Mouse (Mus musculus) A20 (cell line): ENCODE measurements around the gene Dpep2nb.
"Not testable (repeated sequence)": the region's sequence is repeated elsewhere in the genome, so short reads cannot be mapped to it uniquely, and the experiment has no call there.

ENCODE experiments used
- DNase-seq: peaks from one replicate; pipeline ENCODE4 v3.0.0-alpha.2; 2011; ENCODE audit warnings: low read depth, low spot score

Dpep2nb gene

DNA sequence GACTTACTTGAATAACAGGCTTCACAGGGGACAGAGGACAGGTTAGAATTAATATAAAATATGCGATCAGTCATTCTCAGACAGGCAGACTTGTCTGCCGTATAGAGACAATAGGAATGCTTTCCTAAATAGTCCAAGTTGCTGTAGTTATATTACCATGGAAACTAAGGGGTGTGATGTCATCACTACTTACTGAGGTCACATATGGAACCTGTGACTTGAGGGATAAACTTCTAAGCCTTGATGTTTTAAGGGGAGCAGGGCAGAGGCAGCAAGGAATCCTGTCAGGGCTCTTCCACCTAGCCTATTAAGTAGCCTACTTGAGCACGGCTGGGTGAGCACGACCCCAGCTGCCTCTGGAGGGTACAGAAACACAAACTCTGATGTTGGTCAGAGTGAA is at the start of gene Dpep2nb:
Gene Dpep2nb, minus strand, starts transcription at position 101 of the 400 bp plus-strand sequence.
- no peak for DNase-seq

DNA sequence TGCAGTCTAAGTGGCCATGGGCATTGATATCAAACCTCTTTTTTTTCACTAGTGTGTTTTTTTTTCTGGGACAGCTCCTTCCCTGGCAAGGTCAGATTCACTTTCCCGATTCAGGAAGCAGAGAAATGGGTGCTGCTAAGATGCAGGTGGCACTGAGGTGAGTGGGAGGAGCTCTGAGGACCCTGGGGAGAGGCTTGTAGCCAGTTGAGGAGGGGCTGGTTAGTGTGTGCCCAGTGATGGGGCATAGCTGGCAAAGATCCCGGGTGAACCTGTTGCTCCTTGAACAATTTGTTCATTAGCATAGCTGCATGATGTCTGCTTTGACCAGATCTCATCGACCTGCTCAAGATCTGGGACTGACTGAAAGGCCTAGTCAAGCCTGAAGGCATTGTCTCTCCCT is 49.3 kb upstream of the Dpep2nb start:
- peak; percentile 61 for DNase-seq

DNA sequence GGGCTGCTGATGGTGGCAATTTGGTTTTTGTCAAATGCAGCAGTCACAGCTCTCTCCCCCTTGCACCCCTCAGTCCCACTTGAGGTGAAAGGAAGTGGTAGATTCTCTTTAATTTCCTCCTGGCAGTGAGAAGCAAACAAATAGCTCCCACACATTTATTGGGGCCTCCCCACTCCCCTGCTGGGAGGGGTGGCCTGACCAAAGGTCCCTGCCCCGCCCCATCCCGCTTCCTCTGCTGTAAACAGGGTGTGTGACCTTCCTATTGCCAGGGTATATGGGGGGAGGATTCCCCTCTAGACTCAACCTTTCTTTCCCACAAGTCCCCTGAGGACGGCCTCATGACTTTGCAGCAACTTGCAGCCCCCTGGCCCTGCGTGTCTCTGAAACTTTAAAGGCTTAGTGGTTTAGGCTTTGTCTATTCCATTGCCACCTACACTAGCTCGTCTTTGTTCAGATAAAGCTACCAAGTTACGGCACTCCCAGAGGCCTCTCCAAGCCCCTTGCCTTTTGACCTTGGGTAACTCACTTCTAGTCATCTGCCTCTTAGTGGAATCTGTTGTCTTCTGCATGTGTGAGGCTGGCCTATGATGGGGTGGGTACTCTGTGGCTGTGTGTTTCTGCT is 48.5 kb upstream of the Dpep2nb start:
- DNase-seq: peak; percentile 92

DNA sequence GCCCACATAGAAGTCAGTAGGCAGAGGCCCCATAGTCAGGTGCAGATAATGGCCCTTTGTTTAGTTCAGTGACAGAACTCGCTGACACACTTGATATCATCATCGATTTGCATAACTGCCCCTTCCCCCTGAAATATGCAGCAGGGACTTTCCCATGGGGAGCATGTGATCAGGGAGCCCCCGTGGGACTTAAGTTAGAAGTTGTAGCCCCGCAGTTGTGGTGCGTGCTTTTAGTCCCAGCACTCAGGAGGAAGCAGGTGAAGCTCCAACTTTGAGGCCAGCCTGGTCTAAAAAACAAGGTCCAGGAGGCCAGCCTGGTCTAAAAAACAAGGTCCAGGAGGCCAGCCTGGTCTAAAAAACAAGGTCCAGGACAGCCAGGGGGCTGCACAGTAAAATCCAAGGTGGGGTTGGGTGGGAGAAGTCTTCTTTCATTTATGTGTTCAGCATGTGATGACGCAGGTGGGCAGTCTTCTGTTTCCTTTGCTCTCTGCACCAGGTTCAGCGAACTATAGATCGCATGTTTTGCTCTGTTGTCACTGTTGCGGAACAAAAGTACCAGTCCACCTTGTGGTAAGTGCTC is 46.8 kb upstream of the Dpep2nb start:
- DNase-seq: peak; percentile 94

DNA sequence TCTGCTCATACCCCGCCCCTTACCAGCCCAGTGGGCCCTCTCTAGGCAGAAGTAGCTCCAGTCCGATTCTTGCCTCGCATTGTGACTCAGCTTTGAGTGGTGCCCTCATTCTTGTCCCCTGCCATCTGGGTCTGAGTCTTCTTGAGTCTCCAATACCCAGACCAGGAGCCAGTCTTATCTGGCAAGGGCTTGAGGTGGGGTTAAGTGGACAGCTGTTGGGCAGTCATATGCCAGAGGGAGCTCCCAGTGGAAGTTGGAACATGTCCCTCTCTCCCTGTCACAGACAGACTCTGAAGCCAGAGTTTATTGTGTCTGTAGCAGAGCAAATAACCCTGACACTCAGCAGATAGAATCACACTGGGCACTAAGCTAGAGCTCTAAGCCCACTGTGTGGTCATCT is 45.3 kb upstream of the Dpep2nb start:
- peak; percentile 42 for DNase-seq

DNA sequence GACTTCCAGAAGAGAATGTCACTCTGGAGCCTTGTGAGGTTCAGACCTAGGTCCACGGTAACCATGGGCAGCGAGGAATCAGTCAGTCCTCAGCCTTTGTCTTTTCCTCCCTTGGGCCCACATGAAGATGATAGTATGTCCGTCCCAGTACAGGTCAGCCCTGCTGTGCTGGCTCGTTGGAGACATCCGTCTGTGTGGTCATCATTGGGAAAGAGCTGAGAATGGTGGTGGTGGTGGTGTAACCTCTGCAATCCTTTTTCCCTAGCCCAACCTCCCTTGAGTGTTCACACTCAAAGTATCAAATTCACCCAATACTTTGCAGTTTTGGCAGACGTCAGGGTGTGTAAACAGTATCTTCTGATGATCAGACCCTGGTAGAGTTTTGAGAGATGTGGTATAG is 44.1 kb upstream of the Dpep2nb start:
- no peak for DNase-seq

DNA sequence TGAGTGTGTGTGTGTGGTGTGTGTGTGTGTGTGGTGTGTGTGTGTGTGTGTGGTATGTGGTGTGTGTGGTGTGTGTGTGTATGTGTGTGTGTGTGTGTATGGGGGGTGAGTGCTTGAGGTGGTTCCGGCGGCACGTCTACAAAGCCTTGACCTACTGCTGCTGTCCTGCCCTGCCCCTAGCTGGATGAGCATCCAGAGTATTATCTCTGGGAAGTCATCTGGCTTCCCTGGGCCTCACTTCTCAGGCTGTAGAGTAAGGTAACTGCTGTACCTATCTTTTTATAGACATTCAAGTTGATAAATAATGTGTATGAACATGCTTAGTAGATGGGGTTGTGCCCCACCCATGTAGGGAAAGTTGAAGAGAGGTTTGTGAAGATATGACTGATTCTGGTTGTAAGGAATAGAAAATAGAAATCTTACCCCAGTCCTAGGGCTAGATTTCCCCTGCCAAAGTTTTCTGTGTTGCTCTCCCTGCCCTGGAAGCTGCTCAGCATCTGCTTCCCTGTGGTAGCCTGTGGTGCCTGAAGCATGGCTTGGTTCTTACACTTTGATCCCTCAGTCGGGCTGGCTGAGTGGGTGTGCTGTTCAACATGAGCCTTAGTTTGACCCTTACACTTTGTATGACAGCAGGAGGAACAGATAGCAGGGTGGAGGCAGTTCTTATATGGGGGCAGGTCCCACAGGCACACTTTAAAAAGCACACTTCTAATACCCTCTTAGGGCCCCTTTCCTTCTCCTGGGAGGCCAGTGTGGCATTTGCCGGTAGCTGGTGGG is 42.3 kb upstream of the Dpep2nb start:
- no peak for DNase-seq

DNA sequence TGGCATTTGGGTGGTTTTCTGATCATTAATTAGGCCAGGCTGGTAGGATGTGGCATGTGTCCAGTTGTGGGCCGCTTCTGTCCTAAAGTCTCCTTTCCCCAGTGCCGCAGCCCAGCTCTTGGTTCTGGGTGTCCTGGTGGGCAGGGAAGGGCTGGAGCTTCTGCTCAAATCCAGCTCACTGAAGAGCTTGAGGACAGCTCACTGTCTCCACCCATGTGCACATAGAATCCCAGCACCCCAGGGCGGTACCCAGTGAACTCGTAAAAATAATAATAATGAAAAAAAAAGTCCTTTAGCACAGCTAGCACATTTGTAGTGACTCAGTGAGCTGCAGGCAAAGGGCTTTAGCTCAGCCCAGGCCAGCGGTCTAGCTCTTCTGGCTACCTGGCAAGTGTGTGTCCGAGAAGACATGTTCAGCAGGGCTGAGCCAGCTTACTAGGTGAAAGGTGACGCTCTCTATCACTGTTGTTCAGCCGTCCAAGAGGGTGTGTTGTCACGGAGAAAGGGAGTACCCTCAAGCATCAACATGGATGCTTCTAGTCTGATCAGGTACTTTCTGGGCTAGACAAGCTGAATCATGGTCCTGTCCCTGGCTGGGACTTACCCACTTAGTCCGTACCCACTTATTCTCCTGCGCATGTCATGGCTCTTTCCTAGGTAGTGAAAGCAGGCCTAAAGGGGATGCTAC is 41.2 kb upstream of the Dpep2nb start:
- DNase-seq: no peak

DNA sequence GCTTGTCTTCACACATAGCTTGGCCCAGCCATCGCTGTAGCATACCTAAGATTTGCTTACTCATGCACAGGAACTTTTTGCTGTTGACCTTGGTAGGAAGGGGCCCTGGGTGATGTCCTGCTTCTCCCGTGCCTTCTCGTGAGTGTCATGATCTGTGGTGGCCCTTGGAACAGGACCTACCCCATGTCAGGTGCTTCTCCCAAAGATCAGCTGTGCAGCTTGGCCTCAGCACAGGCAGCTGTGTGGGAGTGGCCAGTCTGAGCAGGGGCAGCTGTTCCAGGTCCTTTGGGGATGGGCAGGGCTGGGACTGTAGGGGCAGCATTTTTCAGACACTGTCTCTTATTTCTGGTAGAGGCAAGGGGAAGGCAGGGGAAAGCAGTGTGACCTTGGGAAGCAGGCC is 38.4 kb upstream of the Dpep2nb start:
- no peak for DNase-seq

DNA sequence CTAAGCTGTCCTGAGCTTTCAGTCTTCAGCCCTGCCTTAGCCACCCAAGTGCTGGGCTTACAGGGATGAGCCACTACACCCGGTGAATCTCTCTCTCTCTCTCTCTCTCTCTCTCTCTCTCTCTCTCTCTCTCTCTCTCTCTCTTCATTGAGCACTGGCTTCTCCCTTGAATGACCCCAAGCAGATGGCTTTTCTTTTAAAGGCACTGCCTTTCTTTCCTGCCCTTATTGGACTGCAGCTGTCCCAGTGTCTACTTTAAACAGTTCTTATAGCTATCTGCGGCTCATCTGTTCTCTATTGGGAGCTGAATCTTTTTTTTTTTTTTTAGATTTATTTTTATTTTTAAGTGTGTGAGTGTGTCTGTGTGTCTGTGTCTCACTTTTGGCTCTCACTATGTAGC is 37.3 kb upstream of the Dpep2nb start:
- no peak for DNase-seq

DNA sequence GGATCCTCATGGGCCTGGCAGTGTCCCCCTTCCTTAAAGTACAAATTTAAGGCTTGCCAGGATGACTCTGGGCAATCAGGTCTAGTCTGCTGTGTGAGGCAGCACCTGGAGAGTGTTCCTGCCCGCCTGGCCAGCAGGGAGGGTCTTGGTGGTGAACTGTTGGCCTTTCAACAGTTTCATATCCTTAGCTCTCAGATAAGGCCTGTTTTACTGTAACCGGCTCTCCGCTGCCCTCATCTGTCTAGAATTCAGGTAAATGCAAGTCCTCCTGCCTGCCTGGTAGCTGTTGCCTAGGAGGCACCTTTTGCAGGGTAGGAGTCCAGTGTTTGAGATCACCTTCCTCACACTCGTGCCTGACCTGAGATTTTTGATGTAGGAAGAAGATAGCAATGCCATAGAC is 34.4 kb upstream of the Dpep2nb start:
- peak; percentile 36 for DNase-seq

DNA sequence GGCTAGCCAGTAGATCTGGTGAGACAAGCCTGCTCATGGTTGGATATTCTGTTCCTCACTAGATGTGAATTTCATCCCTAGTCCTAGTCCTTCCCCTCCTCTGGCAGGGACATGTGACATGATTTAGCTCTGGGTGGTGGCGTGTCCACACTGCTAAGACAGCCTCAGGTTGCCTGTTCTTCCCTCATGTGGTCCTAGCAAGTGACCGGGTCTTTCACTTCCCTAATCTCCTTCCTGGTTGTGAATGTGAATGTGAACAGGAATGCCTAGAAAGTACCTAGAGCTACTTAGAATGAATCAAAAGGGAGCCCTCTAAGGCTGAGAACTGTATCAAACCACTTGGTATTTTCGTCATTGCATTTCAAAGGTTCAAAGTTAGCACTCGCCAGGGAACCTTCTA is 33.8 kb upstream of the Dpep2nb start:
- DNase-seq: peak; percentile 44

DNA sequence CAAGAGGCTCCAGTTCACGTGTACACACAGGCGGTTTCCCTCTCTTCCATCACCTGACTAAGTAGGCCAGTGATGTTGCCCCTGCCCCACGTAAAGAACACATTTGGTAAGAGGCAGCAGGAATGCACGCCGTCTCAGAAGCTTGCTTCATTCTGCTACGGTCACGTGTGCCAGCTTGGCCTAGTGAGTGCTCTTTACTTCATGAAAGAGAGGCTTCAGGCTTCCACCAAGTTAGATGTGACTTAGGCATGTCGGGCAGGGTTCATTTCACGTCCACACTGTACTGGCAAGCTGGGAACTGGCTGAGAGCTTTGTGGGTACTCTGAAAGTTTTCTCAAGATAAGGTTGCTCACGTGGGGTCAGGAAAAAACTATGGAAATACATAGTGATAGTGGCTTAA is 32.9 kb upstream of the Dpep2nb start:
- no peak for DNase-seq

DNA sequence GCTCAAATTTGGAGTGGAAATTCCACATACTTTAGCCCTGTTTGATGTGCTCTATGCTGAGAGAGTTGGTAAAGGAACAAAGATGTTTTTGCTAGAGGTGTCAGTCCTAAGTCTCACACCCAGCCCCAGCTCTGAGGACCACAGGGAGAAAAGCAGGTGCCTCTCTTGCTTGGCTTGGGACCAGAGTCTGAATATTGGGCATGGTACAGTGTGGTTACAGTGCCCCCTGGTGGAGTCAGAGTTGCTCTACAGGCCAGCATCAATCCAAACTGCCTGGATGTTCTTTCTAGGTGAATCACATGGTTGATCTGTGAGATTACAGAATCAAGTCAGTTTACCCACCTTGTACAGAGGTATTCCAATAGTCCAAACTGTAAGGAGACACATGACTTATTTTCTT is 16.7 kb upstream of the Dpep2nb start:
- peak; percentile 77 for DNase-seq

DNA sequence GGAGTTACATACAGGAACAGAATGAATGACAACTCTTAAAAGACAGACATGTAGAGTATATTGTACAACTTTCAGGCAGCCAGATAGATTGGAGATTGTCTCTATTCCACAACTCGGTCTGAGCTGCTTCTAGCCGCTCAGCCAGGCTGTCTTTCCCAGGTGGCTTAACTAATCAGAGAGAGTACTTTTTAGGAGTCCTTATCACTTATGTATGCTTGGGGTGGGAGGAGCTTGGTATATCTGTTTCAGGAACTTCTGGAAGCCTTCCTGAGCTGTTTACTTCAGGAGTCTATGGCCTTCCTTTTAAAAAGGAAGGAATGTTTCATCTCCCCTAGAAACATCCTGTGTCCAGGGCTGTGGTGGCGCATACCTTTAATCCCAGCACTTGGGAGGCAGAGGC is 12.3 kb upstream of the Dpep2nb start:
- no peak for DNase-seq

DNA sequence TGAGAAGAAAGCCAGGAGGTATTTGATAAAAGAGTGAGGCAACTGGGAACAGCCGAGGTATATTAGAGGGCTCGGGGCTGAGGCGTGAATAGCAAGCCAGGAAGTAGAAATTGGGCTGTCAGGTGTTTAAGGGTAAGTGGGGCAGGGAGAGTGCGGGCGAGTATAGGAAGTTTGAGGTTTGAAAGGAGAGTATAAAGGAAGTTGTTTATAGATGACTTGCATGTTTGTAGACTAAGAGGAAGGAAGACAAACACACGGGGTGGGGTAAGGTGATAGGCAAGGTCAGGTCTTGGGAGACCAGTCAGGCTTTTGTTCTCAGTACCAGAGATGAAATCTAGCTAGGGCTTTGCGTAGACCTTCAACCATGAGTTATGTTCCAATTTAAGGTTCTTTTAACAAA is 11.4 kb upstream of the Dpep2nb start:
- DNase-seq: no peak

DNA sequence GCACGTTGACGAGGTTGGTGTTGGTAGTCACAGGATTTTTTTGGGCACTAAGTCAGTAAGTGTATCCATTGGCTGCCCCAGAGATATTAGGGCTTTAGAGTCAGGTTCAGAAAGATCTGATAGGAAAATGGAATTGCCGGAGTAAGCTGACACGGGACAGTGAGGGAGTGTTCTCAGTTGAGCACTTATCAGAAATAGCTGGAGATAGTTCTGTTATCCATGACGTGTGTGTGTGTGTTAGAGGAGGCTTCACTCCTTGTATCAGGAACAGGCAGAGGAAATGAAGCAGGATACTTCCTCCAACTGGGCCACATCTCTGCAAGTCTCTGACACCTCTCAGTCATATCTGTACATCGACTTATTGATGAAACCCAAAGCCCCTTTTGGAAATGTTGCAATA is 10.5 kb upstream of the Dpep2nb start:
- no peak for DNase-seq

DNA sequence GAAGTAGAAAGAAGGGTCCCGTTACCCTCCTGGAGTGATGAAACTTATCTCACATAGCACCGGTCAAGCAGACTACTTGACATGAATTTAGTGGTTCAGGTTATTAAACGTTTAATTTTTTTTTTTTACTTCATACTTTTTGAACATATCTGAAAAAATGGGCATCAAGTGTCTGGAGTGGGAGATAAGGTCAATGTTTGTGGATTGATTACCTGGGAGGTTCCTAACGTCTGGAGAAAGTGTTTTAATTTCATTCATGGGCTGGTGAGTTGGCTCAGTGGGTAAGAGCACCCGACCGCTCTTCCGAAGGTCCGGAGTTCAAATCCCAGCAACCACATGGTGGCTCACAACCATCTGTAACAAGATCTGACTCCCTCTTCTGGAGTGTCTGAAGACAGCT is 6.4 kb upstream of the Dpep2nb start:
- not testable (repeated sequence) for DNase-seq

DNA sequence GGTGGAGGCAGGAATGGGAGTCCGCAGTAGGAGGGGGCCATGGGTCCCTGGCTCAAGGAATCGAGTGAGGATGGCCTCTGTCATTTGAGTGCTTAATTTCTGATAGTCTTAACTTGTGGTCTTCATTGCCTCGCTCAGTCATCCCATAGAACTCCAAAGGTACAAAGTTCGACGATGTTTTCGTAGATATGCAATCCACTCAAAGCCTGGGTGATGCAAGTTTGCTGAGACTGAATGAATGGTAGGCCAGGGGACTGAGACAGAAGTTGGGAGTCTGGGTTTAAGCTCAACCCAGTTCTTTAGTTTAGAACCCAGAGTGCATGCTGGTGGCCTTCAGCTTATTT is 5.8 kb upstream of the Dpep2nb start, which contains the start of gene Ddx28:
Gene Ddx28, minus strand, starts transcription at position 240 of the 344 bp plus-strand sequence.
- DNase-seq: no peak

DNA sequence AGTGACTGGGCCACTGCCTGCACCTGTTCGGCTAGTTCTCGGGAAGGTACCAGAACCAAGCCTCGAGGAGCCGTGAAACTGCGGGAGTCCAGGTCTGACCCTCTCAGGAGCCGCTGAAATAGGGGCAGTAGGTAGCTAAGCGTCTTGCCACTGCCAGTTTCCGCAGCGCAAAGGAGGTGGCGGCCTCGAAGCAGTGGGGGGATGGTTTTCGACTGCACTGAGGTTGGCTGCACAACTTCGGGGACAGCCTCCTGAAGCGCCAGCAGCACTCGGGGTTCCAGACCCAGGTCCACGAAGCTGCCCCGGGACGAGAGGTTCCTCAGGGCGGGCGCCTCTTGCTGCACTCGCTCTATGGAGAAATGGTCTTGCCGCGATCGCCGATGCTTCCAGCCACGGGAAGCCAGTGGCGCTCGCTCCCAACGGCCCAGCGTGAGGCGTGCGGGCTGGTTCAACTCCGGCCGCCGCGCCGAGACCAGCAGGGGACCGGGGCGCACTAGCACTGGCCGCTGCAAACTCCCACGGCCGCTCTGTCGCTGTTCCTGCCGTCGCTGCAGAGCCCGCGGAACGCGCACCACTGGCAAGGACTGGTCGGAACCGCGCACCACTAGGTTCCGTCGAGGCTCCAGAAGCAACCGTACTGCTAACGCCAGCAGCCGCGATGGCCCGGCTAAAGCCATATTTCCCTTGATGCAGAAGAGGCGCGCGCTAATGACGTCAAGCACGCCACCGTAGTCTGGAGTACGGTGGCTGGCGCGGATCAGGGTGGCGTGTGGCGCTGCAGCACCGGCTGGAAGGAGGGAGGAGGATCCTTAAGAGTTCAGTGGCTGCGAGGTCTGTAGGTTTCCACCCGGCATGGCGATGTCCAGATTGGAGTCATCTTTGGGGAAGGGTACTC is 5.2 kb upstream of the Dpep2nb start:
- peak; percentile 94 for DNase-seq

DNA sequence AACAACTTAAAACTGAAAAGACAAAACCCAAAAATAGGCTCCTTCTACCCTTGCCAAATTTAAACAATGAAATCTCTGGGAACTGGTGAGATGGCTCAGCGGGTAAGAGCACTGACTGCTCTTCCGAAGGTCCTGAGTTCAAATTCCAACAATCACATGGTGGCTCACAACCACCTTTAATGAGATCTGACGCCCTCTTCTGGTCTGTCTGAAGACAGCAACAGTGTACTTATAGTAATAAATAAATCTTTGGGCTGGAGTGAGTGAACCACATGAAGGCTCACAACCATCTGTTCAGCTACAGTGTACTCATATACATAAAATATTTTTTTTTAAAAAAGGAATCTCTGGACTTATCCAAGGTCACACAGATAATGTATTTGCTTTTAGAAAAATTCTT is 2.1 kb upstream of the Dpep2nb start:
- peak; percentile 44 for DNase-seq
